Mouse (Mus musculus) thymus, postnatal 0 days (tissue): Measurements from ENCODE around the gene Lmna. TPM values are rescaled to one million over a fixed set of nuclear protein-coding genes. Genes with fewer than 3 reads are reported as not detected.

Experiments used
- DNase-seq: peaks from one replicate; pipeline ENCODE4 v3.0.0-alpha.2; 2015; ENCODE audit warnings: low spot score
- polyA plus RNA-seq: library from polyadenylated mRNA; unstranded; fragments of >200 nt; fragmentation: Nextera tagmentation; extraction: Ambion mirVana; gene quantifications from 2 replicates; pipeline ENCODE4 v1.2.1, GENCODE M21; 2015

Lmna gene
- polyA plus RNA-seq, 1 experiment from 2014 or later = 43.8 TPM

DNA sequence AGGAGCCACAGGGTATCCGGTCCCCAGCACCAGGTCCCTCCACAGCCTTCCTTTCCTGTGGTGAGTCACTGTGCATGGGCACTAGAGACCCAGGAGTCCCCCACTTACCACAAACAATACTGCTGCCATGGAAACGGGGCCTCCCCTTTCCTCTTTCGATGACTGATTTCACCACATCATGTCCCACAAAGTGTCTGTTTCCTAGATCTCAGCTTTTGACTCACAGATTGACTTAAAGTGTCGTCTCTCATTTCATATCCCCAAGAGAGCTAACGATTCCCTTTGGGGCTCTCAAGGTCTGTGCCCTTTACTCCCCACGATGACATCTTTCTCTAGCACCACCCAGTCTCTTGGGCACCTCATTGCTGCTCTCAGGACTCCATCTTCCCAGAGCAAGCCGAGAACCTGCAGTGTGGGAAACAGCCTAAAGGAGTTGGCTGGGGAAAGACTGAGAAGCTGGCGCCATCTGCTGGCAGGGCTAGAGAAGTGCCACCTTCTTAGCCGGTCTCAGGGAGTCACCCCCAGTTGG, 12.1 kb upstream of the Lmna start:
- peak; percentile 80 for DNase-seq

DNA sequence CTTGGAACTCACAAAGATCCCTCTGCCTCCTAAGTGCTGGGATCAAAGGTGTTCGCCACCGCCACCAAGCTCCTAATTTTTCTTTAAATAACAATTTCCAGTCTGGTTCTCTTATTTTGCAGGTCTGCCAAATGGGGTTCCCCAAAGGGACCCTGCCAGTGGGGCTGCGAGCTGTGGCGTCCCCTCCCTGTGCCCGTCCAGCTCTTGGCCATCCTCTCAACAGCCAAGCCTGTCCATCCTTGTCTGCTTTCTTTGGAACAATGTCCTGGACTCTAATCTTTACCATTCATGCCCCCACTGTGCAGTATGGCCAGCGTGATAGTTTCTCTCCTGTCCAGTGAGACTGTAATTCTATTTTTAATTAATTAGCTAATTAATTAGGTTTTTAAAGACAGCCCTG, 11.4 kb upstream of the Lmna start:
- DNase-seq = no peak

DNA sequence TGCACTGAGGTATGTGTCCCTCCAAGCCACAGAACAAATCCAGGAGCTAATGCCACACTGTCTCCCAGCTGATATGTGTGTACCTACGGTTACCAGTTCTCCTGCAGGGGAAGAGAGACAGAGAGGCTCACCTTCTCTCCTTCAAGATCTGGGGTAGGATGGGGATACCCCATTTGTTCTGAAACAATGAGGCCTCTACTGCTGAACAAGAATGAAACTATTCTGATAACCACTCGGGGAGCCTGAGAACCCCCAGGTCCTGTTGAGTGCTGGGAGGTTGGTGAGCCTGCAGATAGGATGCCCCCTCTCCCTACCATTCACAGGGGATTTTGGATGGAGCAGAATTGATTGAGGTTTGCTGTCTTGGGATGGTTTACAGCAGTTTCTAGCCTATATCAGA, 10.3 kb upstream of the Lmna start:
- no peak for DNase-seq

DNA sequence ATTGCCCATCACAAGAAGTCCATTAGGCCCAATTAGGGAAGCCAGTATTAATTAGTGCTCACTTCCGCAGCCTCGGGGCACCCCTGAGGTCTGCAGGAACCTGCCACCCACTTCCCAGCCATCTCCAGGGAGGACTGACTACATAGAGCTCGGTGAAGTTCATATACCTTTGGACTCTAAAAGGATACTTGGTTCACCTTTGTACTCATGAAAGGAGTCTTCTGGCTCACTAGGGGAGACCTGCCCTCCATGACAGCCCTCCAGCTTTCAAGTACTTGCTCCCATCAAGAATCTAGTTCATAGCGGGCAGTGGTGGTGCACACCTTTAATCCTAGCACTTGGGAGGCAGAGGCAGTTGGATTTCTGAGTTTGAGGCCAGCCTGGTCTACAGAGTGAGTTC, 8.7 kb upstream of the Lmna start:
- no peak for DNase-seq

DNA sequence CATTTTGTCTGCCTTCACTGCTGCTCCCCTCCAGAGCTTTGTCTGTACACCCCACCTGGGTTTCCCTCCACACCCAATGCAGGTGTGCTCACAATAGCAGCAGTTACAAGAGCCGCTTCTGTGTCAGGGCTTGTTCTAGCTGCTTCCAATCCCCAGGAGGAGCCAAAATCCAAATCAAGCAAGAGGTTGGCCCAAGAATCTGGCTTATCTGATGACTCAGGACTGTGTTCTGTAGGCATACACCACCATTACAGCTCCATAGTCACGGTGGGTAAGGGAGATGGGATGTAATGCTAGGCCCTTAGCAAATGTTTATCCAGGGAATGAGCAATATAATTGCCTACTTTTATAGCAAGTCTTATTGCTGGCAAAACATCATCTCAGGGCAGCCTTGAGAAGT, 6.7 kb upstream of the Lmna start:
- no peak for DNase-seq

DNA sequence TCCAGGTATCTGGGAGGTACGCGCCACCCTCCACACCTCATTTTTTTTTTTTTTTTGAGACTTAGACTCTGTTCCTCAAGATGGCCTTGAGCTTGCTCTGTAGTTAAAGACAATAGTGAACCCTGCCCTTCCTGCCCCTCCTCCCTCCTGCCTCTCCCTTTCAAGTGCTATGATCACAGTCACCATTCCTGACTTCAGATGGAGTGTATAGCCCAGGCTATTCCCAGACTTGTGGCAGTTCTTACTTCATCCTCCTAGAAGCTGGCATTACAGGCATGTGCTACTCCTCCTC, 5.3 kb upstream of the Lmna start:
- DNase-seq = no peak

DNA sequence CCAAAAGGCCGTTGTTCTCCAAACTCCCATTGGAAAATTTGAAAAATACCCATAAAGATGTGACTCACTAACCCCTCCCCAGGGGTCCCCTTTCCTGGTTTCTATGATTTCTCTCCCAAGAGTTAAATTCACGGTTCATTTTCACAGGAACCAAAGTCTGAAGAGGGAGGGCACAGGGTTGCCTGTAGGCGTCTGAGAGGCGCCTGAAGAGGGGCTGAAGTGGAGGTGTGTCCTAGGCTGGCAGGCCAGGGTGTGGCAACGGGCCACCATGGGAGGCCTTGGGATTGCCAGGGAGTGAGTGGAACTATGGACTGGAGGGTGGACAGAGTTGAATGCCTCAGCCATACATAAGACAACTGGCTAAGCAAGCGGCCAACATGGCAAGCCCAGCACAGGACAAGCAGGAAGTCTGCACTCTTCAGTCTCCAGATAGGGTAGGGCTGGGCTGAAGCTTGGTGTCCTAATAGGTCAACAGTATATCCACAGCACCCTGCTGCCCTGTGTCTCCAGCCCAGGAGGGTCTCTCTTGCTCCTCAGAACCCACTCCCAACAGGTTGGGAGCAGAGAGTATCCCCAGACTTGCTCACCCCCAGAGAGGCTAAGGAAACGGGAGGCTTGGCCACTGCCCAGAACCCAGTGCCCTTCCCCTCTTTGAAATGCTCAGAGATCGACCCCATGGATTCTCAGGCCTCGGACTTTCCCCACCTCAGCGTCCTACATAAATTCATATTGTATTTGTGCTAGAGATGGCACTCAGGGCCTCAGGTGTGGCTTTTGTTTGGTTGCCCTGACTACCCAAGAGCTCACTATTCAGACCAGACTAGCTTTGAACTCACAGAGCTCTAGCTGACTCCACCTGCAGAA, 4.7 kb upstream of the Lmna start:
- no peak for DNase-seq

DNA sequence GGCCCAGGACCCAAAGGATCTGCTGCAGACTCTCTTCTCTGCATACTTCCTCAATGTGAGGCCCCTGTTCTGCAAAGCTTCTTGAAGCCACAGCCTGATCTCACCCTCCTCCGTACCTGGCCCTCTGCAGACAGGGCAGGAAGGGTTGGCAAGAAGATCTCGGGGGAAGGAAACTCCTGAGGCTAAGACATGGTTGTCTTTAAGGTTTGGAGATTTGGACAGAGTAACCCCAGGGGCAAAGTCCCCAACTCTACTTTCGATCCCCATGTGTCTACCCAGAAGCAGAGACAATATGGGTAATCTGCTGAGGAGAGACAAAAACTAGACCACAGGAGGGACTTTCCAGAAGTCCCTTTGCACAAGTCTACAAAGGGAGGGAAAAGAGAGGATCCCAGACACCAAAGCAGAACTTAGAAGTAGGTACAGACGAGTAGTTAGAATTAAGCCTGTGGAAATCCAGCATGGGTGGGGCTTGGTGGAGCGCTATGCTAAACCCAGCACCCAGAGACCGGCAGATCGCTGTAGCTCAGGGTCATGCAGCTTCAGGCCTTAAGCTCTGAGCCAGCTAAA, 3.9 kb upstream of the Lmna start:
- peak; percentile 53 for DNase-seq

DNA sequence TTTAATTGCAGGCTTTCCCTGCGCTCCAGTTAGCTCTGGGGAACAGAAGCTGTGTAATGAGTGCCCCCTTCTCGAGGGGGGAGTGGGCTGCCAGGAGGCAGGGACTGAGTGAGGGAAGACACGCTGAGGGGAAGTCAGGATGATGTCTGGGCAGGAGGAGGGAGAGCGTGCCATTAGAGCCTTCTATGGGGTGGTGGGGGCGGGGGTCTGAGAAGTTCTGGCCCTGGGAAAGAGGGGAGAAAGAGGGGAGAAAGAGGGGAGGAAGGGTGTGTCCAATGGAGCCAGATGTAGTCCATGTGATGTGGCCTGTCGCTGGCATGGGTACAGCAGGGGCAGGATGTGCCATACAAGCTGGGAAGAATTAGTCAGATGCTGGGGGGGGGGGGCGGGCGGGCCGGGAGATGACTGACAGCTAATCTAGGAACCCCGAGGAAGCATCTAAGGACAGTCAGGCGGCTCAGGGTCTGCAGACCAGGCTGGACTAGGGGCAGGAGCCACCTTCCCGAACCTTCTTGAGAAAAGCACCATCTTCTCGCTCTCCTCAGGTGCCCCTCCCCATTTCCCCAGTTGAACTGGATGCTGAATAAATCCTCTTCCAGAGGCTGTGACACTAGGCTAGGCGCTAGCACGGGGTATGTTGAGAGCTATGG, 3.3 kb upstream of the Lmna start:
- DNase-seq = no peak

DNA sequence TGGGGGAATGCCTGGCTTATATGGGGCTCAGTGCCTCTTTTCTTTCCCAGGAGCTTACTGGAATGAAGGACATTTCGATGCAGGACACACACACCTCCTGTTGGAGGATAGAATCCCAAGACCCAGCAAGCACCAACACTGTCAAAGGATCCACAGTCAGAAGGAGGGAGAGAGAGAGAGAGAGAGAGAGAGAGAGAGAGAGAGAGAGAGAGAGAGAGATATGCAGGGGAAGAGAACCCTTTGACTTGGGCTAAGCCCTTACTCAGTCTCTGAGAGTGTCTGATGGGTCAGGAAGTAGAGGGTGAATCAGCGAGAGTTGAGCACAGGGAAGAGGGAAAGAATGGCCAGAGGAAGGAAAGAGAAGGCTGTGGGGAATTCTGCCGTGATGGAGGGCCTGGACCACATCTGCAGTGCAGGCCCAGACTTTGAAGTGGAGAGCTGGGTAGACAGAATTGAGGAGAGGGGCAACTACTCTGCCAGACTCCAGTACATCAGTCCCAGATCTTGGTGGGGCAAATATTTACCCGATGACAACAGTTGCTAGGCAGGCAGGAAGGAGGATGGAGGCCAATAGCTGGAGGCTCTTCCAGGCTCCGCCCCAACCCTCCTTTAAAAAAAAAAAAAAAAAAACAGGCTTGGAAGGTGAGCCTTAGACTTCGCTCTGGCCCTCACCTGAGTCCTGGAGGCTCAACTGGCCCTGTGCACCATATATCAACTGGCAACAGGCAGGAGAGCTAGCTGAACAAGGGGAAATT, 2.6 kb upstream of the Lmna start:
- DNase-seq = no peak

DNA sequence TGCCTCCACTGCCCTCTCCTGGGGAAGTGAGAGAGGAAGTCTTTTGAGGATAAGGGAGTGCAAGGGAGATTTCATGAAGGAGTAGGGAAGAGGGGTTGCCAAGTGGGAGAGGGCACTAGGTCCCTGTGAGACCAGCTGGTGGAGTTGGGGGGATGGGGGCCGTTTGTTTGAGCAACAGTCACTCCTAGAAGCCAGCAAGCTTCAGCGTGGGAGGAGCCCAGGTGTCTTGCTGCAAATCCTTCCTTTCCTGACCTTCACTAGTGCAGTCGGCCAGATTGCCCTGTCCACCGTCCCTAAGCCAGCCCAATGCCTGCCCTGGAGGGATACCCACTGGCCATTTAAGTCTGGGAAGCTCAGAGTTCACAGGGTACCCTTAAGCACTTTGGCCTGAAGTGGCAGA, 1.8 kb upstream of the Lmna start:
- DNase-seq = no peak

DNA sequence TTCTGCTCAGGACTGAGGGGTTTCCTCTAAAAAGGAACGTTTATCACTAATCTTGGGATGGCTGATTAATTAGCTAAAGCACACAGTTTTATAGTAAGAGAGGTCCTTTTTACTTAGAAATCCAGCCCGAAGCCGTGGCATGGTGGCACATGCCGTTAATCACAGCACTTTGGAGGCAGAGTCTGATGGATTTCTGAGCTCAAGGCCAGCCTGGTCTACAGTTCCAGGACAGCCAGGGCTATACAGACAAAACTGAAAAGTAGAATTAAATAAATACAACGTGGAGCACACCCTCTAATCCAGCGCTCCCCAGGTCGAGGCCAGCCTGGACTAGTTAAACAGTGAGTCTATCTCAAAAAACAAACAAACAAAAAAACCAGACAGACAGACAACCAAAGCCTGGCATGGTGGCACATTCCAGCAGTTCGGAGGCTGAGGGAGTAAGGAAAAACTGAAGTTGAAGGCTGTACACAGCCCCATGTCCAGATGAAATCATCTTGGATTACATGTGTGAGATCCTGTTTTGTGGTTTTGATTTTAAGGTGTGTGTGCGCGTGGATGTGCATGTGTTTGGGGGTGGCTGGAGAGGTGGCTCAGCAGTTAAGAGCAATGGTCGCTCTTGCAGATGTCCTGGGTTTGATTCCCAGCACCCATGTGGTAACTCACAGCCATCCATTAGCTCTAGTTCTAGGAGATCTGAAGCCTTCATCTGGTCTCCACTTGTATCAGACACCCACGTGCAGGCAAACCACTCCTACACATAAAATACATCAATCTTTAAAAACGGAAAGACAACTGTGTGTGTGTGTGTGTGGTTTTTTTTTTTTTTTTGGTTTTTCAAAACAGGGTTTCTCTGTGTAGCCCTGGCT, 899 bp upstream of the Lmna start:
- DNase-seq = peak; percentile 24

DNA sequence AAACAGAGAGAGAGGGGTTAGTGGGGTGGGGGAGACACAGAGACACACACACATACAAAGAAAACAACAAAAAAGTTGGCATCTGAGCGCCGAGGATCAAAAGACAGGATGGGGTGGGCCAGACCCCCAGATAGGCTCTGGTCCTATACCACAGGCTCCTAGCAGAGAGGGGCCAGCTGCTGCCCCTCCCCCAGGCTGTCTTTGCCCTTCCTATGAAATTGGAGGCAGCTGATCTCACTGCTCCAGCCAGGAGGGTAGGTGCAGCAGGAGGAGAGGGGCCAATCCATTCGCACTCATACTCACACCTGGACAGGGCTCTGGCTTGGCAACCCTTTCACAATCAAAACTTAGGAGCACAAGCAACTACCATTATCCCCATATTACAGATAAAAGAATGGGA, 506 bp downstream of the Lmna start:
- DNase-seq = peak; percentile 69

DNA sequence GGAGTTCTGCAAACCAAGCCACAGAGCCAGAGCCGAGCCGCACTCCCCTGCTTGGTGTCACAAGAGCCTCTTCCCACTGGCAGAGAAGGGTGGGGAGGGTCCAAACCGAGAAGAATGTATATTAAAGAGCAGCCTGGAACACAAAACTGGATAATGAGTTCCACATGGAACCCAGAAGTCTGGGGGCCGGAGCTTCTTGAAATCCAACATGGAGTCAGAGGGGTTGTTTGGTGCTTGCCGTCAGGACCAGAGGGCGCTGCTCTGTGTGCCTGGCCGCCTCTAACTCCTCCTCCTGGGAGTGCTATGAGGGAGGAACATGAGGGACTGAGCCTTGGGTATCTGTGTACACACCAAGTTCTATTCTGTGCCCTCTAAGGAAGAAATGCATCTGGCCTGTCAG, 4.0 kb downstream of the Lmna start:
- DNase-seq = no peak

DNA sequence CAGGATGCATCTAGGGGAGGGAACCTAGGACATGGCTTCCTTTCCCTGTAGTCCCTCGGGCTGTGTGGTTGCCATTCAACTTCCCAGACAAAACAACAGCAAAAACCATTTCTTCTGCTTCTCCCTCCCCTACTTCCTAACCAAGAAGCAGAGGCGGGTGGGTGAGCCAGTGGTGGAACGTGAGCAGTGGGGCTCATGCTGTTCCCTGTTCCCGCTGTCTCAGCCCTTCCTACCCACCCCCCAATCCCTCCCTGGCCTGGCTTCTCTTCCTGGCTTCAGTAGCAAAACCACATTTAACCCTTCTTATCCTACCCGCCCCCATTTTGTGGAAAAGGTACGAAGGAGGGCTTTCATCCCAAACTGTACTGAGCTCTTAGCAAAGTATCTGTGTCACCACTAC, 4.7 kb downstream of the Lmna start:
- no peak for DNase-seq

DNA sequence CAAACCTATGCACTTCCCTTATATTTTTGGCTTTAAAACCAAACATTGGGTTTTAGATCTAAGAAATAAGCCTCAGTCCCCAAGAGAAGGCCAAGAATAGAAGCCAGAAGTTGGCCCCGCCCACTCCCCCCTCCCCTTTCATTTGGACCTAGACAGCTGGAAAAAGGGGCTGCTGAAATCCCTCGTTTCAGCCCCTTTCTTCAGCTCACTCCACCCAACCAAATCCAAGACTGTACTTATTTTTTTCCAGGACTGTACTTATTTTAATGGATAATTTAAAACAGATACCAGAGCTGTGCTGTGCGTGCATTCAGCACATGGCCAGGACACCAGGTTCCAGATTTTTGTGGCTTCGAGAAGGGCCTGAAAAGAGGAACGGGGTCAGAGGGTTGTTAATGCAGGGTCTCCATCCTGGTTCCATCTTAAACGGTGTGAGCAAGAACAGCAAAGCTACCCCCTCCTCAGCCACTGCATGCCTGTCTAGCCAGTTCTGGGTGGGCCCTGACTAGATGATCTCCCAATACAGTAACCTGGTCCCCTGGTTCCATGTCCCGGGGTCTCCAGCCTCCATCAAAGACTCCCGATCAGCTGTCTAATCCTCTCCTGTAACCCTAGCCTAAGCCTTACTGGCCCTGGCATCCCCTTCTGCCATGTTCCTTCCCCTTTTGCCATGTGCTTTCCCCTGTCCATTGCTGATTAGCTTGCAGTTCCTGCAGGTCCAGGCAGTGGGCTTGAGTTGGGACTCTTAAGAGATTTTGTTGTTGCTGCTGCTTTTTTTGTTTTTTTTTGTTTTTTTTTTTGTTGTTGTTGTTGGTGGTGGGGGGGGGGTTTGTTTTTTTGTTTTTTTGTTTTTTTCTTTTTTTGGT, 5.6 kb downstream of the Lmna start:
- no peak for DNase-seq

DNA sequence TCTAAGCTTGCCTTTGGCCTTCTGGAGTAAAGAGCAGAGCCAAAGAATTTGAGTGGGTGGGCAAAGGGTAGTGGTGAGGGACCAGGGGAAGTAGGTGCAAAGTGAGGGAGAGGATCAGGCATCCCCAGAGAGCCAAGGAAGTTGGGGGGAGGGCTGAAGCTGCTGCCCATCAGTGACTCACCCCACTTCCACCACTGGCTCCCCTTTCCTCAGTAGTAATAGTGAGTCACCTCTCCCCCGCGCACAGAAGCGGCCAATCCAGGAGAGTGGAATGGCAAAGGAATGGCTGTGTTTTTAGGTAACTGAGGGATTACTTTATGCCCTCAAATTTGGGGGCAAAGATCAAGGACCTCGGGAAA, 6.3 kb downstream of the Lmna start:
- DNase-seq = no peak

DNA sequence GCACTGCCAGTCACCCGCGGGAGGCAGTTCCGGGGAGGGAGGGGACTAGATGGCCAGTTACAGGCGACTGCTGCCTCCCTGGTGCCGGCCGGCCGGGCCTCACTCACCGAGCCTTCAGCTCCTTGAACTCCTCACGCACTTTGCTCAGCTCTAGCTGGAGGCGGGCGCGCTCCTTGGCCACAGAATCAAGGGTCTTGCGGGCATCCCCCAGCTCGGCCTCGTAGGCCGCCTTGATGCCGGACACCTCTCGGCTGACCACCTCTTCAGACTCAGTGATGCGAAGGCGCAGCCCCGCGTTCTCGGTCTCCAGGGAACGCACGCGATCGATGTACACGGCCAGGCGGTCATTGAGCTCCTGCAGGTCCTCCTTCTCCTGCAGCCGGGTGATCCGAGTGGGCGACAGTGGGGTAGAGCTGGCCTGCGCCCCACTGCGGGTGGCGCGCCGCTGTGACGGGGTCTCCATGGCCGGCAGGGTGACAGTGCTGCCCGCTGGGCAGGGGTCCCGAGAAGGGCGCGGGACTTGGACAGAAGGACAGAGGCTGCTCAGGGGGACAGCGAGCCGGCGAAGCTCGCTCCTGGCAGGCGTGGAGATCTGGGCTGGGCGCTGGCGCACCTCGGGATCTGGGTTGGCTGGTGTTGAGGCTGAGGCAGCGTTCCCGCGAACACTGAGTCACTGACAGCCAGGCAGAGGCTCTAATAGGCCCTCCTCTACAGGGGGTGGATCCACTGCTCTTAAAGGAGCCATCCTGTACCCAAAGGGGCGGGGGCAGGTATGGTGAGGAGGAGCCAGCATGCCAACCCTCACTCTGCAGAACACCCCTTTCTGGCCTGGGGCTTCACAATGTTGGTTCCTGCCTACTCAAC, 6.9 kb downstream of the Lmna start:
- peak; percentile 64 for DNase-seq

DNA sequence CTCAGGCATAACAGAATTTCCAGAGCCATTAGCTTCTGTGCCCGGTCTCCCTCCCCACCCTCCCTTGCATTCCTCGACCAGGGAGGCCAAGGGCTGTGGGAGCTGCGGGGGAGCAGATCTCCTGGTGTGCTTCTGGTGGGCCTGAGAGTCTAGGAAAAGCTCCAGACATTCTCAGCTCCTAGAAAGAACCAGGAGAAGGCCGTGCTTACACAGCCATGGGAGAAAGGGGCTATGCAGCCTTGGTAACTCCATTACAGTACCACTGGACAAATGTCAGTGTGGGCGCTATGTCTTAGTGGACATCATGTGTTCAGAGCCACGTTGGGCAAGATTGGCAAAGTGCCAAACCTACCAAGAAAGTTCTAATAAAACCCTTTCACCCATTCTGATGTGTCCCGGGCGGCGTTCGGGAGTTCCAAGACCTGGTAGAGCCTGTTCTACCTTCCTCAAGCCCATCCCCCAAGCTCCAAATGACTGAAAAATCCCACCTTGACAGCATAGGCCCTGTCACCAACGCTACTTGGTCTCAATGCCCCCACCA, 7.7 kb downstream of the Lmna start:
- no peak for DNase-seq
